Mouse (Mus musculus) midbrain, embryonic 11.5 days (tissue): Measurements from ENCODE around the gene Prkci. TPM values are rescaled to one million over a fixed set of nuclear protein-coding genes. Genes with fewer than 3 reads are reported as not detected.
A peak's percentile ranks its signal among the peaks of the same experiment; 100 is the strongest.

Source experiments
- ATAC-seq: fragments of 200-750 bp; cut with Nextera tagmentation; 2 replicates; pipeline ENCODE4 v1.8.0; 2017; ENCODE audit warnings: moderate TSS enrichment, moderate library complexity; ENCODE audit not compliant: low FRiP score
- DNase-seq: peaks from one replicate; pipeline ENCODE4 v3.0.0; 2015; ENCODE audit warnings: low spot score; ENCODE audit errors: missing footprints
- H3K27ac ChIP-seq: fragments of 300-500 bp; sonication (generic); 2 replicates; pipeline ENCODE4 v1.5.1; 2014; ENCODE audit warnings: low read depth, low read length
- H3K27me3 ChIP-seq: fragments of 300-500 bp; sonication (generic); 2 replicates; pipeline ENCODE4 v1.6.1; 2014; ENCODE audit warnings: mild to moderate bottlenecking, low read length, moderate library complexity, mixed read lengths; ENCODE audit not compliant: control insufficient read depth, insufficient read depth
- H3K36me3 ChIP-seq: fragments of 300-500 bp; sonication (generic); 2 replicates; pipeline ENCODE4 v1.6.1; 2014; ENCODE audit warnings: mild to moderate bottlenecking, low read length, moderate library complexity, mixed read lengths; ENCODE audit not compliant: control insufficient read depth, insufficient read depth
- H3K4me1 ChIP-seq: fragments of 300-500 bp; sonication (generic); 2 replicates; pipeline ENCODE4 v1.6.1; 2014; ENCODE audit warnings: low read length; ENCODE audit not compliant: control insufficient read depth, insufficient read depth
- H3K4me2 ChIP-seq: fragments of 300-500 bp; sonication (generic); 2 replicates; pipeline ENCODE4 v1.6.1; 2014; ENCODE audit warnings: mild to moderate bottlenecking, moderate library complexity
- H3K4me3 ChIP-seq: fragments of 300-500 bp; sonication (generic); 2 replicates; pipeline ENCODE4 v1.5.1; 2014; ENCODE audit warnings: low read depth, low read length
- H3K9ac ChIP-seq: fragments of 300-500 bp; sonication (generic); 2 replicates; pipeline ENCODE4 v1.6.1; 2014; ENCODE audit warnings: low read length
- H3K9me3 ChIP-seq: fragments of 300-500 bp; sonication (generic); 2 replicates; pipeline ENCODE4 v1.6.1; 2016; ENCODE audit warnings: low read length; ENCODE audit not compliant: control insufficient read depth
- WGBS: fragments of 180-500 bp; shearing (Covaris S2); extraction: QIAGEN DNeasy Blood & Tissue Kit; methylation state at CpG from one replicate; pipeline ENCODE4 v1.1.7; 2014; 5-methylcytosine and 5-hydroxymethylcytosine counted together
- polyA plus RNA-seq: library from polyadenylated mRNA; unstranded; fragments of >200 nt; fragmentation: Nextera tagmentation; extraction: Ambion mirVana; gene quantifications from 2 replicates; pipeline ENCODE4 v1.2.1, GENCODE M21; 2014

The Prkci gene
- polyA plus RNA-seq, 1 experiment from 2014 or later, result 37.9 TPM

- 95% methylated on average over 13 of the region's 13 CpGs for WGBS
- Histone ChIP-seq H3K4me1 (no peaks in the 10 kb centered on the region; the same call in none of the 2 replicates), H3K9me3 (no peaks in the 10 kb centered on the region), H3K9ac (no peak overlapping the region), H3K4me2 (no peak overlapping the region), H3K27ac (no peak overlapping the region), H3K27me3 (no peaks in the 10 kb centered on the region), H3K4me3 (no peak overlapping the region), H3K36me3 (peaks cover 14% of the 10 kb centered on the region; the same call in 1 of the 2 replicates)
- DNase-seq (no peak), ATAC-seq (no peak)
Observed at GRCm38 (mm10) chr3:30965644-30966043, 29.9 kb upstream of the Prkci start.

GRCm38 (mm10) chr3:30968531-30969092, 26.9 kb upstream of the Prkci start:
- Histone ChIP-seq H3K4me3 (peak overlapping the region; percentile 99), H3K9me3 (no peaks in the 10 kb centered on the region), H3K27me3 (no peaks in the 10 kb centered on the region), H3K4me2 (peak overlapping the region; percentile 68), H3K27ac (peak overlapping the region; percentile 64), H3K9ac (peak overlapping the region; percentile 88), H3K36me3 (peaks cover 3% of the 10 kb centered on the region; the same call in 1 of the 2 replicates), H3K4me1 (no peaks in the 10 kb centered on the region; the same call in none of the 2 replicates)
- ATAC-seq, result peak; percentile 67
- WGBS, result under 1% methylated on average over 45 of the region's 54 CpGs
- DNase-seq, result peak; percentile 95

- H3K27me3 ChIP-seq, result no peaks in the 10 kb centered on the region
- peaks cover under 1% of the 10 kb centered on the region; the same call in 1 of the 2 replicates for H3K36me3 ChIP-seq
- peak within 1 kb of the TSS; percentile 88 for H3K9ac ChIP-seq
- H3K9me3 ChIP-seq, result no peaks in the 10 kb centered on the region
- under 1% methylated on average over 34 of the region's 34 CpGs for WGBS
- peak; percentile 99 for DNase-seq
- peak within 1 kb of the TSS; percentile 99 for H3K4me3 ChIP-seq
- peak within 1 kb of the TSS; percentile 64 for H3K27ac ChIP-seq
- H3K4me2 ChIP-seq, result peak within 1 kb of the TSS; percentile 68
- H3K4me1 ChIP-seq, result no peaks in the 10 kb centered on the region; the same call in none of the 2 replicates
- ATAC-seq, result peak; percentile 94
Observed at GRCm38 (mm10) chr3:30969104-30969581, 26.4 kb upstream of the Prkci start, which contains the start of gene Phc3. TSS of gene Phc3 (minus strand) at chr3:30969415.

- Histone ChIP-seq H3K4me3 (no peak overlapping the region), H3K27me3 (no peaks in the 10 kb centered on the region), H3K4me1 (no peaks in the 10 kb centered on the region), H3K27ac (no peak overlapping the region), H3K9me3 (no peaks in the 10 kb centered on the region), H3K36me3 (no peaks in the 10 kb centered on the region), H3K4me2 (no peak overlapping the region), H3K9ac (no peak overlapping the region)
- 39% methylated on average over 9 of the region's 9 CpGs for WGBS
- DNase-seq (peak; percentile 98), ATAC-seq (peak; percentile 81)
Observed at GRCm38 (mm10) chr3:30975102-30975754, 20.3 kb upstream of the Prkci start.

- H3K4me3 ChIP-seq, result no peak overlapping the region
- 64% methylated on average over 1 of the region's 1 CpGs for WGBS
- H3K9ac ChIP-seq, result no peak overlapping the region
- H3K36me3 ChIP-seq, result no peaks in the 10 kb centered on the region
- no peaks in the 10 kb centered on the region for H3K27me3 ChIP-seq
- no peak overlapping the region for H3K4me2 ChIP-seq
- H3K4me1 ChIP-seq, result no peaks in the 10 kb centered on the region
- DNase-seq (no peak), ATAC-seq (no peak)
- H3K9me3 ChIP-seq, result no peaks in the 10 kb centered on the region
- no peak overlapping the region for H3K27ac ChIP-seq
Observed at GRCm38 (mm10) chr3:30976991-30977603, 18.4 kb upstream of the Prkci start.

- ATAC-seq (no peak), DNase-seq (no peak)
- H3K4me3 ChIP-seq, result no peak overlapping the region
- no peaks in the 10 kb centered on the region for H3K27me3 ChIP-seq
- H3K4me2 ChIP-seq, result no peak overlapping the region
- no peaks in the 10 kb centered on the region for H3K36me3 ChIP-seq
- 80% methylated on average over 5 of the region's 5 CpGs for WGBS
- no peak overlapping the region for H3K27ac ChIP-seq
- H3K9me3 ChIP-seq, result no peaks in the 10 kb centered on the region
- no peaks in the 10 kb centered on the region for H3K4me1 ChIP-seq
- H3K9ac ChIP-seq, result no peak overlapping the region
Observed at GRCm38 (mm10) chr3:30981616-30982380, 13.7 kb upstream of the Prkci start.

GRCm38 (mm10) chr3:30982924-30983536, 12.5 kb upstream of the Prkci start:
- ATAC-seq (no peak), DNase-seq (no peak)
- Histone ChIP-seq H3K9ac (no peak overlapping the region), H3K27me3 (no peaks in the 10 kb centered on the region), H3K4me1 (no peaks in the 10 kb centered on the region), H3K36me3 (no peaks in the 10 kb centered on the region), H3K9me3 (no peaks in the 10 kb centered on the region), H3K27ac (no peak overlapping the region), H3K4me3 (no peak overlapping the region), H3K4me2 (no peak overlapping the region)
- WGBS, result 76% methylated on average over 8 of the region's 8 CpGs

GRCm38 (mm10) chr3:30987396-30988318, 7.9 kb upstream of the Prkci start:
- H3K27me3 ChIP-seq, result no peaks in the 10 kb centered on the region
- H3K4me3 ChIP-seq, result no peak overlapping the region
- H3K4me1 ChIP-seq, result no peaks in the 10 kb centered on the region
- DNase-seq (no peak), ATAC-seq (no peak)
- no peak overlapping the region for H3K9ac ChIP-seq
- 92% methylated on average over 9 of the region's 9 CpGs for WGBS
- no peaks in the 10 kb centered on the region for H3K36me3 ChIP-seq
- H3K4me2 ChIP-seq, result no peak overlapping the region
- no peaks in the 10 kb centered on the region for H3K9me3 ChIP-seq
- no peak overlapping the region for H3K27ac ChIP-seq
